Mouse (Mus musculus): ENCODE measurements around the gene Evc.
A peak's percentile ranks its signal among the peaks of the same experiment; 100 is the strongest.

The Evc gene

GRCm38 (mm10) chr5:37336485-37337105 lies at the start of gene Evc:
TSS of gene Evc (minus strand) at chr5:37336894.
- DNase-seq: peak; percentile 65

GRCm38 (mm10) chr5:37383570-37383969 lies 46.9 kb upstream of the Evc start:
- DNase-seq: no peak

GRCm38 (mm10) chr5:37380641-37381040 lies 43.9 kb upstream of the Evc start:
- no peak for DNase-seq

GRCm38 (mm10) chr5:37377376-37377775 lies 40.7 kb upstream of the Evc start:
- DNase-seq: no peak

GRCm38 (mm10) chr5:37368796-37369195 lies 32.1 kb upstream of the Evc start:
- peak; percentile 29 for DNase-seq

- no peak for DNase-seq
Measured at GRCm38 (mm10) chr5:37365751-37366150, 29.1 kb upstream of the Evc start.

GRCm38 (mm10) chr5:37363284-37363683 lies 26.6 kb upstream of the Evc start:
- DNase-seq: no peak

GRCm38 (mm10) chr5:37362618-37363017 lies 25.9 kb upstream of the Evc start:
- no peak for DNase-seq

- no peak for DNase-seq
Measured at GRCm38 (mm10) chr5:37356027-37356426, 19.3 kb upstream of the Evc start.

- DNase-seq: peak; percentile 50
Measured at GRCm38 (mm10) chr5:37354385-37354784, 17.7 kb upstream of the Evc start.

GRCm38 (mm10) chr5:37351791-37352190 lies 15.1 kb upstream of the Evc start:
- DNase-seq: no peak

GRCm38 (mm10) chr5:37343962-37344361 lies 7.3 kb upstream of the Evc start:
- DNase-seq: no peak

GRCm38 (mm10) chr5:37338288-37338687 lies 1.6 kb upstream of the Evc start, which contains the start of gene Evc2:
TSS of gene Evc2 (plus strand) at chr5:37338499.
- peak; percentile 66 for DNase-seq

- DNase-seq: no peak
Measured at GRCm38 (mm10) chr5:37337696-37338095, 1.0 kb upstream of the Evc start.

- no peak for DNase-seq
Measured at GRCm38 (mm10) chr5:37335061-37335460, 1.6 kb downstream of the Evc start.

- DNase-seq: no peak
Measured at GRCm38 (mm10) chr5:37332066-37332465, 4.6 kb downstream of the Evc start.

GRCm38 (mm10) chr5:37331133-37331505 lies 5.6 kb downstream of the Evc start:
- DNase-seq: no peak

- DNase-seq: no peak
Measured at GRCm38 (mm10) chr5:37330449-37331132, 6.1 kb downstream of the Evc start.

GRCm38 (mm10) chr5:37326675-37327074 lies 10.0 kb downstream of the Evc start:
- DNase-seq: no peak

- DNase-seq: no peak
Measured at GRCm38 (mm10) chr5:37320761-37321160, 15.9 kb downstream of the Evc start.

- DNase-seq: no peak
Measured at GRCm38 (mm10) chr5:37320174-37320573, 16.5 kb downstream of the Evc start.

GRCm38 (mm10) chr5:37318715-37319114 lies 18.0 kb downstream of the Evc start:
- no peak for DNase-seq

- DNase-seq: no peak
Measured at GRCm38 (mm10) chr5:37312980-37313722, 23.5 kb downstream of the Evc start.

- no peak for DNase-seq
Measured at GRCm38 (mm10) chr5:37310026-37310425, 26.7 kb downstream of the Evc start.
